Mouse (Mus musculus) ovary, postnatal 10 days (tissue): ENCODE results near the gene Wdr81.

ENCODE experiments used
- DNase-seq: peaks from one replicate; pipeline ENCODE4 v3.0.0; 2022; ENCODE audit warnings: low spot score

Gene Wdr81

GRCm38 (mm10) chr11:75399411-75399841 is 55.1 kb downstream of the Wdr81 start:
- no peak for DNase-seq

- DNase-seq, result no peak
These were observed 57.1 kb downstream of the Wdr81 start for GRCm38 (mm10) chr11:75397452-75397851.

GRCm38 (mm10) chr11:75395611-75396010 is 58.9 kb downstream of the Wdr81 start:
- DNase-seq, result no peak
